Mouse (Mus musculus) cerebellum, postnatal 36 days (tissue): ENCODE data around the gene Snrpa.
"Not testable (repeated sequence)": the region's sequence is repeated elsewhere in the genome, so short reads cannot be mapped to it uniquely, and the experiment has no call there.

Experiments
- DNase-seq, 2 experiments: peaks; one replicate each; pipeline ENCODE4 v3.0.0; 2021 to 2022; ENCODE audit warnings: mixed read lengths in 2 of 2

The Snrpa gene

DNA sequence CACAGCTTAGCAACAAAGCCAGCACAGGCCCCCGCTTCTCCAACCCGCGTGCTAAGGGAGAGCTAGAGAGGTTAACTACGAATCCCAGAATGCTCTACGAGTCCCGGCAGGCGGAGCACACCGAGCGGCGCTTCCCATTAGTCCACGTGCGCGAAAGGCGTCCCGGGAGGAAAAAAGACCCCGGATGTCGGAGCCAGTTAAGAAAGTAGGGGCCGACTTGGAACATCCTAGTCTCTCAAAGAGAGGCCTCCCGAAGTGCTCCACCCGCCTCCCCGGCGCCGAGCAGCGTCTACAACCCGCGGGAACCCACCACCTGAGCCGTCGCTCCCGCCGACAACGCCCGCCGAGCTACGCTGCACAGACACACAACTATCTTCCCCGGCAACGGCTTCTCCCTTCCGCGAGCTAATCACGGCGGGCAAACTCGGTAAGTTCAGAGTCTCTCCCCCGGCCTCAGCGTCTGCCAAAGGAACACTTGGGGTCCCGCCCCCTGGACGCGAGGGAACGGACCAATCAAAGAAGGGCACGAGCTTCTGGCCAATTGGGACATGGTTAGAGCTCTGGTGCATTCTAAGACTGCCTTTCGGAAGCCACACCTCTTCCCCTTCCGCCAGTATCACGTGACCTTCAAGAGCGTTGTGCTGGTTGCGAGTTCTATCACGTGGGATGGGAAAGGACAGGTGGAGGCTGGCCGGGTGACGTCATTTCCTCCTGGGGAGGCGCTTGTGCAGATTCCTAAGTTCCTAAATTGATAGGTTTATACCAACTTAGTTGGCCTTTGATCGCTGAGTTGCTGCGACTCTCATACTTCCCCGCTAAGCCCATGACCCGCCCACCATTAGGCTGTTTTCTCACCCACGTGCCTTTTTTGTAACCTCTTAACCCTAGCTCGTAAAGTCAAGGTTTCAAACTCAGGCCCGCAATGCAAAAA is at the start of gene Snrpa, which contains the start of gene BC024978:
Snrpa (minus strand) TSS at position 591 of the 931 bp plus-strand sequence.
BC024978 (plus strand) TSS at position 101 of the 931 bp plus-strand sequence.
- DNase-seq, result peak; percentile 92 to 95

GRCm38 (mm10) chr7:27244088-27244487 is 48.0 kb upstream of the Snrpa start:
- not testable (repeated sequence) for DNase-seq

DNA sequence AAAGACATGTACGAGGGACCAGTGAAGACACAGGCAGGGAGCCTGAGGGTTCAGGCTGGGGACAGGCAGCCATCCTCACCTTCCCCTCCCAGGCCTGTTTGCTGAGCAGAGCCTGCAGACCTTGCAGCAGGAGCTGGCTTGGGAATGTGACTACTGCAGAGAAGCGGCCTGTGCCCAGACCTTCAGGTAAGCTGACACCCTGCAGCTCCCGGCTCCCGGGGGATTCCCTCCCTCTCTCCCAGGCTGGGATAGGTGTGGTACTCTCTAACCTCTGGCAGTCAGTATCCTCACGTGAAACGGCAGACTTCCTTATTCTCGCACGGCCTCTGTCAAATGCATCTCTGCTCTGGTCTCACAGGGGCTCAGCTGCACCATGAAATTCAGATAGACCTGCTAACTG is 47.1 kb upstream of the Snrpa start:
- no peak for DNase-seq

DNA sequence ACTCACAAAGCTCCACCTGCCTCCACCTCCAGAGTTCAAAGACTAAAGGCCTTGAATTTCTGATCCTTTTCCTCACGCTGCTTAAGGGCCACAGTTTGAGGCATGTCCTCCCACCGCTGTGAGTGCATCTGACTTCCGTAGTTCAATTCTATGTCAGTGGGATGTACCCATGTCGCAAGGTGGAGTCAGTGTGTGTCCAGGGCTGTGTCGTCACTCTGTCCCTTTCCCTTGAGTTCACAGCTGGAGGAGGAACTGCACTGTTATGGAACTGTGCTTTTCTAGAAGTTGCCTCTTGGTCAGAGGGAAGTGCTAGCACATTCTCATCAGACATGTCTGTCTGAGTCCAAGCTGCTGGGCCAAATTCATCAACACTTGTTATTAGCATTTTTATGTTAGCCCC is 42.5 kb upstream of the Snrpa start:
- DNase-seq, result no peak

GRCm38 (mm10) chr7:27237527-27237926 is 41.5 kb upstream of the Snrpa start:
- DNase-seq, result no peak

DNA sequence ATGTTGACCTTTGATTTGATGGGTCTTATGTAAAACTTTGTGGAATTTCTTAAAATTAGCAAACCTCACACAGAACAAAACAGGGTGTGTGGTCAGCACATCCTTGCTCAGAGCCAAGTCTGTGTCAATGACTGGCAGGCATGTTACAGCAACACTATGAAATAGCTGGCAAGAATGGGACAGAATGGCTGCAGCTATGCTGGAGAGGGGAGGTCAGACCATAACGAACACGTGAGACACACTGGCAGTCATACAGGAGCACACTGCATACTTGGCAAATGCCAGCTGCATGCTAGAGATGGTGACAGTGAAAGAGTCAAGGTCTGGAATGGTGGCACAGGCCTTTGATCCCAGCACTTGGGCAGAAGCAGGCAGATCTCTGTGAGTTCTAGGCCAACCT is 39.7 kb upstream of the Snrpa start:
- no peak for DNase-seq

GRCm38 (mm10) chr7:27233300-27233699 is 37.2 kb upstream of the Snrpa start:
- no peak for DNase-seq

GRCm38 (mm10) chr7:27232781-27233281 is 36.8 kb upstream of the Snrpa start, which contains the start of gene Coq8b:
Gene Coq8b (plus strand): TSS chr7:27233023.
- DNase-seq, result peak; percentile 87 to 88

- DNase-seq, result no peak
These were observed 35.7 kb upstream of the Snrpa start for GRCm38 (mm10) chr7:27231693-27232331.

DNA sequence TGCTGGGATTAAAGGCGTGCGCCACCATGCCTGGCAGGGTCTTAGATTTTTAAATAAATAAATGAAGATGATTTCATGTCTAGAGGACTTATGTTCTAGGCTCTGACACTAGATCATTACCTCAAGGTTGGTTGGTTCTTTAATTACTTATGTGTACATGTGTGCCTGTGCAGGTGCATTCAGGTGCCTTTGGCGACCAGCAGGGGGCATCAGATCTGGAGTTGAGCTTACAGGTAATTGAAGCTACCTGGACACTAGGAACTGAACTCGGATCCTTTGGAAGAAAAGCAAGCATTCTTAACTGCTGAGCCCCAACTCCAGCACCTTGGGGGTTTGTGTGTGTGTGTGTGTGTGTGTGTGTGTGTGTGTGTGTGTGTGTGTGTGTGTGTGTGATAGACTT is 34.7 kb upstream of the Snrpa start:
- no peak for DNase-seq

GRCm38 (mm10) chr7:27228865-27229264 is 32.8 kb upstream of the Snrpa start:
- DNase-seq, result no peak

- DNase-seq, result peak; percentile 85 to 86
These were observed 32.3 kb upstream of the Snrpa start, which contains the start of gene Itpkc for GRCm38 (mm10) chr7:27228281-27228821. Gene Itpkc (minus strand): TSS chr7:27228661.

DNA sequence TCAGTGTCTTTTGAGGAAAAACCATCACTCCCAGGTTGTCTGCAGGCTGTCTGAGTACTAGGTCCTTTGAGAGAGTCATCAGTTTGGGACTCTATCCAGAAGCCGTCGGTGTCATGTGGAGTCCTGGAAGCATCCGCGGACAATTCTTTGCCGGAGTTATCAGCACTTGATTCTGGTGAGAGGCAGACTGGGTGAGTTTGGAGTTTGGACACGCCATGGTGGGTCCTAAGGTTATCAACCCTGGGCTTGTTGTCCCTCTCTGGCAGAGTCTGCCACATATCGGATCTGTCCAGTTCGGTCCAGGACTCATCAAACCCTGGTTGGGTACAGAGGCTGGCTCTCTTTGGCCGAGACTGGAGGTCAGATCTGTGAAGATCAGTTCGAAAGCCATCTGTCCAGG is 31.6 kb upstream of the Snrpa start:
- peak; percentile 42 to 66 for DNase-seq

GRCm38 (mm10) chr7:27227276-27227675 is 31.2 kb upstream of the Snrpa start:
- DNase-seq, result no peak

- DNase-seq, result no peak
These were observed 29.0 kb upstream of the Snrpa start for GRCm38 (mm10) chr7:27224877-27225575.

DNA sequence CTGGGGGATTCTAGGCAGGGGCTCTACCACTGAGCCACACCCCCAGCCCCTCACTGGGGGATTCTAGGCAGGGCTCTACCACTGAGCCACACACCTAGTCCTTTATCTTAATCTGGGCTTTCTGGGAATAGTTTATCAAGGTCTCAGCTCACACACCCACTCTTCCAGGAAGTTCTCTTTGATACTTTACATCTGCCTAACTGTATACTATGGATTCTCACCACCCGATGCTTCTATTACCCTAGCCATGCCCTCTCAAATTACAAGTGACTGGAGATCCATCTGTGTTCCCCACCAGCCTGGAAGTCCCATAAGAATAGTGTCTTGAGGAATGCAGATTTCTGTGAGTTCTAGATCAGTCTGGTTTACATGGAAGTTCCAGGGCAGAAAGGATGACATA is 26.5 kb upstream of the Snrpa start:
- no peak for DNase-seq

DNA sequence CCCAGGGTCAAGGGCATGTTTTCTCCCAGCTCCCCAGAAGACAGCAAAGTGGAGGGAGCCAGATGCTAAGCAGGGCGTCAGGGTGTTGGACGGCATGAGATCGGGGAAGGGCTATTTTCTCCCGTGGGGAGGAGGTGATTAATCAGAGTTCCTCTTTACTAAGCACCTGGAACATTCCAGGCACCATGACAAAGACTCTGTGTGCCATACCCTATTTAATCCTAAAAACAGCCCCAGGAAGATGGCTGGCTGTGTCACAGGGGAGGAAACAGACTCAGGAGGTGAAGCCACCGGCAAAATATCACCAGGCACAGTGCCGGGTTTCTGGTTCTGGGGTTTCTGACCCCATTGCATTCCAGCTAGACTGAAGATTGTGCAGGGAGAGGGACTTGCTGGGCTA is 25.9 kb upstream of the Snrpa start:
- DNase-seq, result no peak

GRCm38 (mm10) chr7:27219937-27220336 is 23.9 kb upstream of the Snrpa start:
- DNase-seq, result no peak

- peak; percentile 66 to 68 for DNase-seq
These were observed 22.5 kb upstream of the Snrpa start for GRCm38 (mm10) chr7:27218586-27218985.

GRCm38 (mm10) chr7:27212626-27213025 is 16.6 kb upstream of the Snrpa start:
- no peak for DNase-seq

- peak; percentile 52 to 54 for DNase-seq
These were observed 7.8 kb upstream of the Snrpa start for GRCm38 (mm10) chr7:27203730-27204449.

- DNase-seq, result no peak
These were observed 2.7 kb upstream of the Snrpa start for GRCm38 (mm10) chr7:27198779-27199178.
